Mouse (Mus musculus) heart, postnatal 0 days (tissue): ENCODE measurements around the gene Npcd. TPM values are rescaled to one million over a fixed set of nuclear protein-coding genes. Genes with fewer than 3 reads are reported as not detected.

Experiments used
- ATAC-seq: fragments of 200-750 bp; cut with Nextera tagmentation; 2 replicates; pipeline ENCODE4 v1.8.0; 2017; ENCODE audit warnings: low read depth, moderate number of reproducible peaks, moderate library complexity; ENCODE audit not compliant: insufficient read depth
- DNase-seq: peaks from one replicate; pipeline ENCODE4 v3.0.0-alpha.2; 2016; ENCODE audit warnings: low spot score
- H3K27ac ChIP-seq: fragments of 300-500 bp; sonication (generic); 2 replicates; pipeline ENCODE4 v1.5.1; 2014; ENCODE audit warnings: low read depth, mild to moderate bottlenecking
- H3K27me3 ChIP-seq: fragments of 300-500 bp; sonication (generic); 2 replicates; pipeline ENCODE4 v1.6.1; 2014; ENCODE audit warnings: low read length, mixed read lengths; ENCODE audit not compliant: control insufficient read depth, insufficient read depth
- H3K36me3 ChIP-seq: fragments of 300-500 bp; sonication (generic); replicated peaks from 2 replicates; pipeline ENCODE4 v1.6.1; 2014; ENCODE audit warnings: low read length, mixed read lengths; ENCODE audit not compliant: control insufficient read depth, insufficient read depth
- H3K4me1 ChIP-seq: fragments of 300-500 bp; sonication (generic); 2 replicates; pipeline ENCODE4 v1.6.1; 2014; ENCODE audit warnings: antibody characterized with exemption; ENCODE audit not compliant: control insufficient read depth, insufficient read depth
- H3K4me2 ChIP-seq: fragments of 300-500 bp; sonication (generic); 2 replicates; pipeline ENCODE4 v1.6.1; 2014; ENCODE audit warnings: low read depth, mild to moderate bottlenecking, low read length, moderate library complexity
- H3K4me3 ChIP-seq: fragments of 300-500 bp; sonication (generic); 2 replicates; pipeline ENCODE4 v1.5.1; 2014; ENCODE audit warnings: low read depth, low read length
- H3K9ac ChIP-seq: fragments of 300-500 bp; sonication (generic); replicated peaks from 2 replicates; pipeline ENCODE4 v1.6.1; 2014; ENCODE audit warnings: low read depth, low read length, mixed read lengths
- H3K9me3 ChIP-seq: fragments of 300-500 bp; sonication (generic); replicated peaks from 2 replicates; pipeline ENCODE4 v1.6.1; 2016; ENCODE audit warnings: low read length; ENCODE audit not compliant: control insufficient read depth
- CTCF ChIP-seq: IDR thresholded peaks from 2 replicates; pipeline ENCODE4 v1.5.1; 2016; ENCODE audit warnings: antibody characterized with exemption, control low read depth, low read depth
- EP300 ChIP-seq: IDR thresholded peaks from 2 replicates; pipeline ENCODE4 v1.6.1; 2016; ENCODE audit warnings: antibody characterized with exemption, low read depth
- WGBS: fragments of 180-500 bp; shearing (Covaris S2); extraction: QIAGEN DNeasy Blood & Tissue Kit; methylation state at CpG from one replicate; pipeline ENCODE4 v1.1.7; 2014; 5-methylcytosine and 5-hydroxymethylcytosine counted together
- polyA plus RNA-seq: library from polyadenylated mRNA; unstranded; fragments of >200 nt; fragmentation: Nextera tagmentation; extraction: Ambion mirVana; gene quantifications from 2 replicates; pipeline ENCODE4 v1.2.1, GENCODE M21; 2015
- total RNA-seq: library from RNA; depleted of rRNA; stranded (reverse); fragments of >200 nt; gene quantifications from 2 replicates; pipeline ENCODE4 v1.2.3, GENCODE M21; 2014; ENCODE audit warnings: low replicate concordance

The Npcd gene
- total and polyA plus RNA-seq, 2 experiments from 2014 or later: 8.7 TPM; not detected in 1

DNA sequence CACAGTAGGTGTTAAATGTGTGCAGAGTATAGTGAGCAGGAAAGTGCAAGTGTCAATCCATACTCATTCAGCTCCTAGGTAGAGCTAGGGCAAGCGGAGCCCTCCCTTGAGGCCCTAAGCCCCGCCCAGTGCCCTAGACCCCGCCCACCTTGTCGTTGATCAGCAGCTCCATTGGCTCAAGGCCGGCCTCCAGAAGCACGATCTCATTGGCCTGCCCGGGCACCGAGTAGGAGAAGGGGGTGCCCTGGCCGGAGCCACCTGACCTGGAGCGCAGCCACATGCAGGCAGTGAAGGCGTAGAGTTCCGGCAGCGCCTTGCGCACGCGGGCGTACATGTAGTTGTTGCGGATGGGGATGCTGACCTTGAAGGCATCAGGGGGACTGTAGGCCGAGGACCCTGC lies 41.6 kb downstream of the Npcd start:
- H3K27me3 ChIP-seq: peaks cover 15% of the 10 kb centered on the region; the same call in 1 of the 2 replicates
- WGBS: 24% methylated on average over 19 of the region's 19 CpGs
- H3K4me2 ChIP-seq: no peak overlapping the region
- ATAC-seq (no peak), DNase-seq (no peak)
- H3K27ac ChIP-seq: no peak overlapping the region
- H3K4me1 ChIP-seq: no peaks in the 10 kb centered on the region
- TF ChIP-seq EP300 (no peak), CTCF (no peak)
- no peaks in the 10 kb centered on the region for H3K9me3 ChIP-seq
- no peak overlapping the region for H3K9ac ChIP-seq
- H3K4me3 ChIP-seq: no peak overlapping the region
- H3K36me3 ChIP-seq: no peaks in the 10 kb centered on the region

DNA sequence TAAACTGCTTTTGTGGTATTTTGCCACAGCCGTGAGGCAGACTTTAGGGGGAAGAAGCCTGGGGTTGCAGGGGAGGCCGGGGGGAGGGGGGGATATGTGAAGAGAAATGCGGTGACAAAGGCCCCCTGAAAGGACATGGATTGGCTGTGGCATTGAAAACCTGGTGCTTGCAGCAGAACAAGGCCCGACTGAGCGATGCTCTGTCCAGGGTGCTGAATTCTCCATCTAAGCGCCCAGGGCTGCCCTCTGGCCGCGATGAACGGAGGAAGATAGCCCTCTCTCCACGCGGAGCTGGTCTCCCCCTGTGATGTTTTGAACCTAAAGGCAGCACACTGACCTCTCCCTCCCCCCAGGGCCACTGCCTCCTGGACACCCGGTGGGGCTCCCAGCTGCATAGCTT lies 42.5 kb downstream of the Npcd start:
- 3% methylated on average over 12 of the region's 12 CpGs for WGBS

DNA sequence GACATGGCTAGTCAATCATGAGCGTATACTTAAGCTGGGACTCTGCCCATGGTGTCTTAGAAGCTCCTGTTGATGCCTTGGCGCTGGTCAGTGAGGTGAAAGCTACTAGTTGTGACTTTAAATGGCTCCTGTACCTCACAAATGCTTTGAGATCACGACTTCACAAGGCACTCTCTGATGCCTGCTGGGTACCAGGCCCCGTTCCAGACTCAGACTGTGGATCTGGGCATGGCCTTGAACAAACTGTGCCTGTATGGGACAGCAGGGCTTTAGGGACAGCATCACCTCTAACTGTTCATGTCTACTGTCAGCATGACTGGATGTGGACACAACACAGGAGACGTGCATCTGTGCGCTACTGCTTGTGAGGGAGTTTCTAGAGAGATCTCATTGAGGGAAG lies 43.1 kb downstream of the Npcd start:
- TF ChIP-seq EP300 (no peak), CTCF (no peak)
- Histone ChIP-seq H3K27ac (no peak overlapping the region), H3K4me3 (no peak overlapping the region), H3K27me3 (peaks cover 15% of the 10 kb centered on the region; the same call in 1 of the 2 replicates), H3K36me3 (no peaks in the 10 kb centered on the region), H3K4me1 (no peaks in the 10 kb centered on the region), H3K4me2 (no peak overlapping the region), H3K9ac (no peak overlapping the region), H3K9me3 (no peaks in the 10 kb centered on the region)
- DNase-seq (no peak), ATAC-seq (no peak)
- 75% methylated on average over 6 of the region's 6 CpGs for WGBS

More for the DNA sequence above, 42.5 kb downstream of the Npcd start:
- peak; percentile 26 for TF ChIP-seq CTCF
- no peak for TF ChIP-seq EP300
- no peaks in the 10 kb centered on the region for H3K9me3 ChIP-seq
- H3K9ac ChIP-seq: no peak overlapping the region
- ATAC-seq (peak; percentile 34; the same call in 1 of the 2 replicates), DNase-seq (peak; percentile 59)
- no peak overlapping the region for H3K4me3 ChIP-seq
- H3K27me3 ChIP-seq: peaks cover 15% of the 10 kb centered on the region; the same call in 1 of the 2 replicates
- H3K27ac ChIP-seq: no peak overlapping the region
- no peaks in the 10 kb centered on the region for H3K36me3 ChIP-seq
- H3K4me2 ChIP-seq: no peak overlapping the region
- H3K4me1 ChIP-seq: no peaks in the 10 kb centered on the region

DNA sequence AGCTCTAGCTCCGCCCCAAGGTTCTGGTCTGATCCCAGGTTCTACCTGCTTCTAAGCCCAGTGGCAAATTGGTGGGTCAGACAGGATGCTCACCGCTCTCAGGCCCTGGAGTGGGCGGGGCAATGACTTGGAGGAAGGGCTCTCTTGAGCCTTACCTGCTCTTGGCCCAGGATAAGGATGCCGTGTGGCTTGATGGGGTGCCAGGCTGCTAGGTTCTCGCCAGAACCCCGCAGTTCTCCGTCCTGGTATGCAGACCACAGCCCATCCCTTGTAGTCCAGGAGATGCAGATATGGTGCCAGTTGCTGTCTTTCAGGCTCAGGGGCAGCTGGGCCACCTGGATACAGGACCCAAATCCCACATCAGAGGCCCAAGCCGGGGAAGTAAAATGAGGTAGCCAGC lies 43.9 kb downstream of the Npcd start:
- H3K27me3 ChIP-seq: peaks cover 15% of the 10 kb centered on the region; the same call in 1 of the 2 replicates

DNA sequence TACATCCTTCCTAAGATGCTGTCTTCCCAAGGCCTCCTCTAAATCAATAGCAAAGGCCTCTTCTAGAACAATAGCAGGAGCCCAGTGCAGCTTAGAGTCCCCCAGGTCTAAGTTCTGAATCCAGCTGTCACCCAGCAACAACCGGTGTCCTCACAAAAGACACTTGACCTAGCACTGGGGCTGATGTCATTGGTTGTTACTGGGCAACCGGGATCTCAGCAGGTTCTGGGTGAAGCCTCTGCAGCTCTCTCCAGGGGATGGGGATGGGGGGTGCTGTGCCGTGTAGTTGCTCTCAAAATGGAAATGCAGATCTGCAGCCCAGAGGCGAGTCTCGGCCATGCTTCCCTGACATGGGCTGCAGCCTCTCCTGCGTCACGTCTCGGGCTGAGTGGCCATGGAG lies 46.2 kb downstream of the Npcd start:
- H3K36me3 ChIP-seq: no peaks in the 10 kb centered on the region
- TF ChIP-seq EP300 (no peak), CTCF (no peak)
- DNase-seq: no peak
- 45% methylated on average over 8 of the region's 8 CpGs for WGBS
- H3K9me3 ChIP-seq: no peaks in the 10 kb centered on the region
- H3K4me2 ChIP-seq: no peak overlapping the region
- no peak overlapping the region for H3K9ac ChIP-seq
- no peak for ATAC-seq
- no peak overlapping the region for H3K27ac ChIP-seq
- H3K4me1 ChIP-seq: no peaks in the 10 kb centered on the region
- H3K27me3 ChIP-seq: peaks cover 15% of the 10 kb centered on the region; the same call in 1 of the 2 replicates
- H3K4me3 ChIP-seq: no peak overlapping the region

More for the DNA sequence above, 43.9 kb downstream of the Npcd start:
- no peak overlapping the region for H3K27ac ChIP-seq
- H3K4me2 ChIP-seq: no peak overlapping the region
- H3K36me3 ChIP-seq: no peaks in the 10 kb centered on the region
- H3K9ac ChIP-seq: no peak overlapping the region
- H3K4me1 ChIP-seq: no peaks in the 10 kb centered on the region
- WGBS: 45% methylated on average over 8 of the region's 8 CpGs
- DNase-seq: no peak
- no peak overlapping the region for H3K4me3 ChIP-seq
- TF ChIP-seq CTCF (no peak), EP300 (no peak)
- no peaks in the 10 kb centered on the region for H3K9me3 ChIP-seq
- ATAC-seq: no peak

DNA sequence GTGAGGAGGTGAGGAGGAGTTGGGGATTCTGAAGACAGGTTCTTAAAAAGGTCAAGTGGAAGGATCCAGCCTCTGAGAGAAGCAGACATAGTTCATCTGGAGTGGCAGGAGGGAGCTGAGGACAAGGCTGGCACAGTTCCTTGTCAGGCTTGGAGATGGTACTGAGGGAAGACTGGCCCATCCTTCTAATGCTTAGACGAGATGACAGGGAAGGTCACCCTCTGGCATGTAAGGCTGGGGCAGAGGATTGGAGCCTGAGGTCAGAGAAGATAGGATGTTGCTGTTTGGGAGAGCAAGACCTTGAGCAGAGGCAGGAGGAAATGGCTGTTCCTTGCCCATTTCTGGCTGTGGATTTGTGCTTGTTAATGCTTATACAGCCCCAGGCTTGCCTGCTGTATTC lies 49.0 kb downstream of the Npcd start:
- no peaks in the 10 kb centered on the region for H3K36me3 ChIP-seq
- H3K27me3 ChIP-seq: 0 out of 2 replicates have a peak, but pooled peaks cover 8% of the 10 kb centered on the region

More for the DNA sequence above, 49.0 kb downstream of the Npcd start:
- Histone ChIP-seq H3K4me1 (no peaks in the 10 kb centered on the region), H3K9me3 (no peaks in the 10 kb centered on the region), H3K4me2 (no peak overlapping the region), H3K27ac (no peak overlapping the region), H3K4me3 (no peak overlapping the region), H3K9ac (no peak overlapping the region)
- no peak for TF ChIP-seq EP300
- no peak for TF ChIP-seq CTCF
- ATAC-seq (no peak), DNase-seq (no peak)
- 44% methylated on average over 1 of the region's 1 CpGs for WGBS
